Mouse (Mus musculus) T-helper 2 cell (primary cell): ENCODE results near the gene Tex46.

ENCODE experiments used
- in situ Hi-C: fragments of 300-600 bp; cut with MboI, MseI; formaldehyde crosslinking; loops from one replicate; pipeline ENCODE4 v1.15.1; 2025; ENCODE audit warnings: high pct_unique_total_duplicates

Gene Tex46

DNA sequence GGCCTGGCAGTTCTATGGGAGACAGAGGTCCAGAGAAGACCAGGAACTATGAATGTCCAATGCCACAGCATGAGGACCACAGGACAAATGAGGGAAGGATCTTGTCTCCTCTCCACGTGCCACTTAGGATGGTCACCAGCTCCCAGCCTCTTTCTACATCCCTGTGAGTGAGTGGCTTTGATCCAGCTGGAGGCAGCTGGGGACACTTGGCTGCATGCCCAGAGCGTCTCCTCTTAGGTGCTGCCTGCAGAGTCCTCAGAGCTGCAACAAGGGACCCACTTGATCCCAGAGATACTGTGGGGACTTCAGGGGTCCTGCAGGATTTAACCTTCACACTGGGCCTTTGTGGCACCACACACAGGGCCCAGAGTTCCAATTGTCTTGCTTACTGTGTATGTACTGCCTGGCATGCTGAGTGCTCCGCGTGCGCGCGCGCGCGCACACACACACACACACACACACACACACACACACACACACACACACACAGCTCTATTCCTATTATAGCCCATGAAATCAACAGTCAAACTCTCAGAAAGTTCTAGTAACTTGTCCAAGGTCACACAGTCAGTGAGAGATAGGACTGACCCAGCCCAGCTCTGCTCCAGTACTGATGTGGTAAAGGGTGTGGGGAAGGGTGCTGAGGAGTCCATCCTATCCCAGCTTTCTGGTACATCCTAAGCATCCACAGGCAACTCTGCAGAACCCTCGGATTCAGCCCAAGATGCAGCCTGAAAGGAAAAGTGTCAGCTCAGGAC lies 21.2 kb downstream of the Tex46 start:
- in situ Hi-C loops, result no loop called here

DNA sequence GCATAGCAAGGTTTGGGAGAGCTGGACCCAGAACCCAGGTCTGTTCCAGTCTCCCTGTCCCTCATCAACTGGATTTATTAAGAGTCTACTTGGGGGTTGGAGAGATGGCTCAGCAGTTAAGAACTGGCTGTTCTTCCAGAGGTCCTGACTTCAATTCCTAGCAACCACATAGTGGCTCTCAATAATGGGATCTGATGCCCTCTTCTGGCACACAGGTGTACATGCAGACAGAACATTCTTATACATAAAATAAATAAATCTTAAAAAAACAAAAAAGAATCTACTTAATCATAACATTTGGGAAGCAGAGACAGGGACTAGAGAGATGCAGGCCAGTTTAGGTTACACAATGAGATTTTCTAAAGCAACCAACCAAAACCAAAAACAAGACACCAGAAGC lies 25.8 kb downstream of the Tex46 start:
- in situ Hi-C loops, result no loop called here

DNA sequence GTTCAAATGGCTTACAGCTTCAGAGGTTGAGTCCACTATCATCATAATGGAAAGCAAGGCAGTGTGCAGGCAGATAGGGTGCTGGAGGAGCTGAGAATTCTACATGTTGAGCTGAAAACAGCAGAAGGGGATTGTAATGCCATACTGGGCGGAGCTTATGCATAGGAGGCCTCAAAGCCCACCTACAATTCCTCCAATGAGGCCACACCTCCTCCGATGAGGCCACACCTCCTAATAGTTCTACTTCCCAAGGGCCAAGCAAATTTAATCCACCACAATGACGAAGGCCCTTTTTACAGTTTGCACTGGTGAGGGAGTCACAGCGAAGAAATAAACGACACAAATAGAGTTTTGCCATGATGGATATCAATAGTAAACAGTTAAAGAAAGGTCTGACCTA lies 26.3 kb downstream of the Tex46 start:
- in situ Hi-C loops, result no loop called here

- in situ Hi-C loops, result no loop called here
Observed at GRCm38 (mm10) chr4:136636983-136637562, 26.8 kb downstream of the Tex46 start.

DNA sequence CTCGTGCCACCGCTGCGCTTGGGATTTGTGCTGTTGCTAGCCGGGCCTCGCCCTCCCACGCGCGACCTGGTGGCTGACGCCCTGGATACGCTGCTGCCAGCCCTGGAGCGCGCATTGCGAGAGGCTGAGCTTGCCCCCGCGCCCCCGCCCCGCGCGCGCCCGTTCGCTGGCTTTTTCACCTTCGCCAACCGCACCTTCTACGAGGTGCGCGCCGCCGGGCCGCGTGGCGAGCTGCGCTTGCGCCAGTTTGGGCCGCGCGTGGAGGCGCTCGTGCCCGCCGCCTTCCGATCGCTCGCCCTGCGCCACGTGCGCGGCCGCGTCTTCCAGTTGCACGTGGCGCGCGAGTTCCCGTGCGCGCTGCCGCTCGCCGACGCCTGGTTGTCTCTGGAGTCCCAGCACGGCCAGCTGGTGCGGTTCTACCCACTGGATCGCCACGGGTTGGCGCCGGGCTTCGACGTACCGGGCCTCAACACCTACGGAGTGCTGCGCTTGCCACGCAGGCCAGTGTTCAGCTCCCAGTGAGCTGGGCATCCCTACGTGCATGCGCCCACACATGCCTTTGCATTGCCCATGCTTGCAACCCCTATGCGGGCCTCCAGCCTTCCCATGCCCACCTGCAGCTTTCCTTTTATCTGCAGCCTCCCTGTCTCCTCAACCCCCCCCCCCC lies 27.5 kb downstream of the Tex46 start:
- in situ Hi-C loops, result no loop called here

- in situ Hi-C loops, result no loop called here
Observed at GRCm38 (mm10) chr4:136638230-136638750, 28.1 kb downstream of the Tex46 start.

DNA sequence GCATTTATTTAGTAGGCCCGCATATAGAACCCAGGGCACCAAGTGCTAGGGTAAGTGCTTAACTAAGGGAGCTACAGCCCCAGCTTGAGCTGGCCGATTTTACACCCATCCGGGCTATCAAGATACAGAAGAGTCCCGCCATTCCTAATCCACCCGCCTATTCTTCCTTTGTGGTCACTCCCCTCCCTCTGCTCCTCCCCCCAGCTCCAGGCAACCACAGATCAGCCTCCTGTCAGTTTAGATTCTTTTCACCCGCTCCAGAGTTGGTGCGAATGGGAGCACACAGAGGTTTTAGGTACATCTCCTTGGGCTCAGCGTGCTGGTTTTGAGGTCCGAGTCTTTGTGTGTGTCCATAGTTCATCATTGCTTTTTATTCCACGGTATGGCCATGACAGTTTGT lies 28.7 kb downstream of the Tex46 start:
- in situ Hi-C loops, result no loop called here

DNA sequence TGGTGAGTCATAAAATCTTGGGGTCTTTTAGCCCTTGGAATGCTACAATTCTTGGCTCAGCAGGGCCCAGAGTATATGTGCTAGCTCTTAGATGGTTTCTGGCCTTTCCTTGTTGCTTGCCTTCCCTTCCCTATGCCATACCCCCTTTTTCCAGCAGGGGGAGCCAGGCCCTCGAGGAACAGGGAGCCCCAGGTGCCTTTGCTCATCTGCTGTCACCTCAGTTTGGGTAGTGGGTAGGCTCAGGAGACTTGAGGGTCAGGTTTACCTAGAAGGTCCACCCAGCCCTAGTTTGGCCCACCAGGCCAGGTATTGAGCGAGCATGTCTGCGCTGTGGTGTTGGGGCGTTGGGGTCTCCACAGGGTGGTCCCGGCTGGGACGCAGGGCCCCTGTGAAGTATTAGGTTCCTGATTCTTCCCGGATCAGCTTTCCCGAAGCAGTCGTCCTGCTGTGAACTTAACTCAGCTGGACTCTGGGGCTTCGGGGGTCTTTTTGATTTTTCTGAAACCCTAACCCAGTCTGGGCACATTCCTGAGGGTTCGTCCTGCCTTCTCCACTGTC lies 38.8 kb downstream of the Tex46 start:
- in situ Hi-C loops, result no loop called here

DNA sequence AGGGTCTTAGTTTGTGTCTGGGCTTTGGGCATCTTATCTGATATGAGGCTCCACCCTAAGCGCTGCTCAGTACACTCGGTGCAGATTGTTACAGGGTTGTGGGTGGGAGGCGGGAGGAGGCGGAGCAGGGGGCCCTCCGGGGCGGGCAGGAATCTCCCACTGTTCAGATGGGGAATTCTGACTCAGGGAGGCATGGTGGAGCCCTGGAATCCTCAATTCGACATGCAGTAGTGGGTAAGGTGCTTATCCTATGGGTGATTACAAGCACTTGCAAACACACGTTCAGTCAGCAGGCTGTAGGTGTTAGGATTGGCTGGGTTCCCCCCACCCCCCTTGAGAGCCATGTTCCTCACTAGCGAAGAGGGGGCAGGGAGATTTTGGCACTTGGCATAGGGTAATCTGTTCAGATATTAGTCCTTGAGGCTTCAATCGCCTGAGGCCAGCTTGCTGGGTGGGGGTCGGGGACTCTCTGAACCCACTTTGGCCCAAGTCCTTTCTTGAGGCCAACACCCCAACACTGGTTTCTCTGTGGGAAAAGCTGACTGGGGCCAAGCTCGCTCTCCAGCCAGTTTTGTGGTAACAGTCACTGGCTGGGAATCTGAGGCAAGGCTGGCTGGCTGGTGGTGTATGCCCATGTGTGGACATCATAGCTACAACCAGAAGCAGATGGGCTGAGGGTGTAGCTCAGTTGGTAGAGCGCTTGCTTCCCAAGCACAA lies 39.4 kb downstream of the Tex46 start:
- in situ Hi-C loops, result no loop called here

GRCm38 (mm10) chr4:136650261-136650660 lies 40.0 kb downstream of the Tex46 start:
- in situ Hi-C loops, result no loop called here

DNA sequence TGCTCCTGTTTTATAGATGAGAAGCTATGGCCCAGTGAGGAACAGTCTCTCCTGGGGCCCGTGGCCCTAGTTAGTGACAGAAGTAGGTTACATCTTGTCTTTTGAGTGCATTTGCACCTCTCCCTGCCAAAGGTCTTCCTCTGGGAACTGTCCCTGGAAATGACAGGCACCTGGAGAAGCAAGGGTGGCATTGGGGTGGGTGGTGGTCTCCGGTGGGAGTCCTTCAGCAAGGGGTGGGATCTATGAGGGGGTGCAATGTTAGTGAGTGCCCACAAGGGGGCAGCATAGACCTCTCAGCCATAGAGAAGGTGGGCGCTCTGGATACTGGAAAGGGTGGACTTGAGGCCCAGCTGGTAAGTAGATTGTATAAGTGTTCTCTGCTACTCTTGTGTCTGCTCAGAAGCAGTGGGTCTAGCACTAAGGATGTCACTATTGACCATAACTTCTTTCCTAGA lies 41.1 kb downstream of the Tex46 start:
- in situ Hi-C loops, result no loop called here

- in situ Hi-C loops, result no loop called here
Observed at GRCm38 (mm10) chr4:136651882-136652527, 41.8 kb downstream of the Tex46 start.

DNA sequence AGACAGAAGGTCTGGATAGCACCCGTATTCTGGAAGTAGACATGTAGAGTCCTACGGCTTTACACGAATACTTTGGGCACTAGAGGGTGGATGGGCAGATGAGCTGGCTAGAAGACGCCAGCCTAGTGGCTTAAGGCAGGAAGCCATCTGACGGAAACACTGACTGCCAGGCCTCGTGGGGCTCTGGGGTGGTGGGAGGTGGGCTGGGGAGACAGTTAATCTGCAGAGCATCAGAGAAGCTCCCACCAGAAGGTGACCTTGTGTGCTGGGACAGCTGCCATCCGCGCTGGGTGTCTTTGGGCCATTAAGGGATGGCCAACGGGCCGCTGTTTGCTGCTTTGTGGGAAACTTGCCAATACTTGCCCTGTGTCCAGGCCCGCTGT lies 42.3 kb downstream of the Tex46 start:
- in situ Hi-C loops, result no loop called here

- in situ Hi-C loops, result no loop called here
Observed at GRCm38 (mm10) chr4:136653019-136653418, 42.8 kb downstream of the Tex46 start.

DNA sequence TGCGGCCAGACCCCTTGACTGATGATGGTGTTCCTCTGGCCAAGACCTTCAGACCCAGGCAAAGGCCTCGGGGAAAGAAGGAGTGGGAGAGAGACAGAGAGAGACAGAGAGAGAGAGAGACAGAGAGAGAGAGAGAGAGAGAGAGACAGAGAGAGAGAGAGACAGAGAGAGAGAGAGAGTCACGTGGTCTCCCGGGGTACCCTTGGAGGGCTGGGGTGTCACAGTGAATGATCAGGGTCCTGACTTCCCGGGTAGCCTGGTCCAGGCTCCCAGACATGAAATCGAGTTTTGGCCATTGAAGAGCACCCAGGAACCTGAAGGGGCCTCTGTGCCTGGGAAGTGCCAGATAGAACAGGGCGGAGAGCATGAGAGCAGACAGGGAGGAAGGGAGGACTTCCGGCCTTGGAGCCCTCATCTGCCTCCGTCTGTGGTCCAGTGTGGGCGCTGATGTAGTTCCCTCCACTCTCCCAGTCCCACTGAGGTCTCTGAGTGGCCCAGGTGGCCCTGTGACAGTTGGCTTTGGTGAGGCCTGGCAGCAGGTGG lies 43.5 kb downstream of the Tex46 start:
- in situ Hi-C loops, result no loop called here

- in situ Hi-C loops, result no loop called here
Observed at GRCm38 (mm10) chr4:136657914-136658313, 47.7 kb downstream of the Tex46 start.
